Mouse (Mus musculus): ENCODE measurements around the gene Fblim1.

The Fblim1 gene

GRCm38 (mm10) chr4:141540844-141541243 lies 65.1 kb downstream of the Fblim1 start:
- DNase-seq (ENCODE audit: low spot score in 2 of 2), result no peak

GRCm38 (mm10) chr4:141539213-141539767 lies 66.6 kb downstream of the Fblim1 start:
- DNase-seq (ENCODE audit: low spot score in 2 of 2), result no peak

GRCm38 (mm10) chr4:141538408-141539212 lies 67.3 kb downstream of the Fblim1 start, which contains the start of gene Spen:
TSS of gene Spen (minus strand) at chr4:141538597.
- DNase-seq (ENCODE audit: low spot score in 2 of 2), result peak; percentile 88 to 92

- peak; percentile 56 to 63 for DNase-seq (ENCODE audit: low spot score in 2 of 2)
These were observed 68.0 kb downstream of the Fblim1 start for GRCm38 (mm10) chr4:141537706-141538407.

GRCm38 (mm10) chr4:141537226-141537610 lies 68.7 kb downstream of the Fblim1 start:
- no peak for DNase-seq (ENCODE audit: low spot score in 2 of 2)

GRCm38 (mm10) chr4:141536291-141537225 lies 69.3 kb downstream of the Fblim1 start:
- peak; percentile 37 to 47 for DNase-seq (ENCODE audit: low spot score in 2 of 2)

- DNase-seq (ENCODE audit: low spot score in 2 of 2), result peak in 1 of 2 experiments; percentile 54
These were observed 70.8 kb downstream of the Fblim1 start for GRCm38 (mm10) chr4:141534947-141535680.

GRCm38 (mm10) chr4:141530979-141531378 lies 74.9 kb downstream of the Fblim1 start:
- DNase-seq (ENCODE audit: low spot score in 2 of 2), result no peak

GRCm38 (mm10) chr4:141528938-141529337 lies 77.0 kb downstream of the Fblim1 start:
- DNase-seq (ENCODE audit: low spot score in 2 of 2), result no peak

GRCm38 (mm10) chr4:141526936-141527650 lies 78.8 kb downstream of the Fblim1 start:
- no peak for DNase-seq (ENCODE audit: low spot score in 2 of 2)

Measured in thymus, postnatal 10 days (tissue).